In genomic region chr5:135485289-135485688, GRCm38 (mm10) we compare ENCODE assay signal across 28 mouse cellular contexts. TPM values are rescaled to one million over a fixed set of nuclear protein-coding genes. Genes with fewer than 3 reads are reported as not detected.
DNase-seq lines count a peak whose midpoint lies in the region; ATAC-seq lines count a peak whose summit lies in the region.
"Had no signal": no experiment of that assay in that cellular context is flagged by ENCODE, and none has a peak within 500 bp of the region (broad histone marks: within the 10 kb centered on the region; RNA-seq: fewer than 3 reads in every experiment).

No protein-coding gene starts in this region.

- no peaks in the 10 kb centered on the region for H3K27me3 ChIP-seq in hindbrain, embryonic 12.5 days
- no peaks in the 10 kb centered on the region for H3K27me3 ChIP-seq in hindbrain, embryonic 13.5 days
- H3K27me3 ChIP-seq in lung, embryonic 16.5 days (ENCODE audit: control insufficient read depth, insufficient read depth, low read depth, low read length), result no peaks in the 10 kb centered on the region
- H3K27me3 ChIP-seq: embryonic facial prominence, embryonic 15.5 days; forebrain, embryonic 12.5 days; hindbrain, embryonic 15.5 days; limb, embryonic 13.5 days; midbrain, embryonic 15.5 days; neural tube, embryonic 12.5 days had no signal

- no peak for ATAC-seq in hindbrain, embryonic 12.5 days (ENCODE audit: low FRiP score)
- ATAC-seq in hindbrain, embryonic 13.5 days (ENCODE audit: low FRiP score), result no peak
- no peak for ATAC-seq in lung, embryonic 16.5 days (ENCODE audit: low read depth)
- ATAC-seq: forebrain, postnatal 0 days; intestine, embryonic 16.5 days; midbrain, embryonic 15.5 days had no signal

- H3K36me3 ChIP-seq in hindbrain, embryonic 12.5 days, result peaks cover 12% of the 10 kb centered on the region; the same call in 1 of the 2 replicates
- H3K36me3 ChIP-seq in hindbrain, embryonic 13.5 days, result peaks cover 5% of the 10 kb centered on the region
- no peaks in the 10 kb centered on the region for H3K36me3 ChIP-seq in lung, embryonic 16.5 days (ENCODE audit: control insufficient read depth, insufficient read depth, low read length)
- H3K36me3 ChIP-seq: hindbrain, embryonic 15.5 days; midbrain, embryonic 15.5 days had no signal

- WGBS in hindbrain, embryonic 12.5 days, result 57% methylated on average over 3 of the region's 3 CpGs
- 50% methylated on average over 3 of the region's 3 CpGs for WGBS in hindbrain, embryonic 13.5 days
- WGBS in lung, embryonic 16.5 days, result 42% methylated on average over 3 of the region's 3 CpGs

- no peak overlapping the region for H3K9ac ChIP-seq in hindbrain, embryonic 12.5 days
- H3K9ac ChIP-seq in hindbrain, embryonic 13.5 days, result no peak overlapping the region
- H3K9ac ChIP-seq in lung, embryonic 16.5 days (ENCODE audit: low read length), result no peak overlapping the region
- H3K9ac ChIP-seq: embryonic facial prominence, embryonic 15.5 days; forebrain, embryonic 12.5 days; forebrain, postnatal 0 days; hindbrain, embryonic 15.5 days; limb, embryonic 13.5 days; midbrain, embryonic 15.5 days; neural tube, embryonic 12.5 days had no signal

- 0 out of 2 replicates have a peak, but pooled peaks cover 5% of the 10 kb centered on the region for H3K9me3 ChIP-seq in hindbrain, embryonic 12.5 days (replicated peaks)
- H3K9me3 ChIP-seq in hindbrain, embryonic 13.5 days, result no peaks in the 10 kb centered on the region
- H3K9me3 ChIP-seq in lung, embryonic 16.5 days (ENCODE audit: control insufficient read depth, low read length), result no peaks in the 10 kb centered on the region
- H3K9me3 ChIP-seq: embryonic facial prominence, embryonic 15.5 days; forebrain, embryonic 12.5 days; hindbrain, embryonic 15.5 days; limb, embryonic 13.5 days; midbrain, embryonic 15.5 days had no signal

- no peak overlapping the region for H3K4me3 ChIP-seq in hindbrain, embryonic 12.5 days
- H3K4me3 ChIP-seq in hindbrain, embryonic 13.5 days, result no peak overlapping the region
- H3K4me3 ChIP-seq in lung, embryonic 16.5 days (ENCODE audit: low read length), result no peak overlapping the region
- H3K4me3 ChIP-seq: embryonic facial prominence, embryonic 15.5 days; forebrain, embryonic 12.5 days; hindbrain, embryonic 15.5 days; limb, embryonic 13.5 days; midbrain, embryonic 10.5 days; midbrain, embryonic 15.5 days; neural tube, embryonic 12.5 days had no signal

- peak; percentile 22 for DNase-seq in embryo, embryonic 11 days
- DNase-seq in embryo, embryonic 9.5 days (ENCODE audit: extremely low spot score), result no peak
- DNase-seq in lung, postnatal 36 days, result peak; percentile 82
- no peak for DNase-seq in adrenal gland, postnatal 4 days (ENCODE audit: low spot score in 2 of 2)
- DNase-seq in kidney, postnatal 14 days, result no peak
- DNase-seq: adrenal gland, postnatal 10 days; cerebellum, adult 11 months; cerebellum, adult 9-10 months; cerebellum, postnatal 36 days; forebrain, postnatal 0 days; gastrocnemius, postnatal 14 days; heart, postnatal 14 days; kidney, adult 8-10 months; kidney, postnatal 25 days; right cerebral cortex, postnatal 4 days; thymus, postnatal 4 days had no signal

- no peak overlapping the region for H3K27ac ChIP-seq in hindbrain, embryonic 12.5 days
- no peak overlapping the region for H3K27ac ChIP-seq in hindbrain, embryonic 13.5 days
- peak overlapping the region; percentile 2; the same call in 1 of the 2 replicates for H3K27ac ChIP-seq in lung, embryonic 16.5 days (ENCODE audit: low read length)
- H3K27ac ChIP-seq: embryonic facial prominence, embryonic 15.5 days; forebrain, embryonic 12.5 days; hindbrain, embryonic 15.5 days; limb, embryonic 13.5 days; midbrain, embryonic 10.5 days; midbrain, embryonic 15.5 days; neural tube, embryonic 12.5 days had no signal

- 0 out of 2 replicates have a peak overlapping the region, but pooled peaks have one; percentile 1 for H3K4me2 ChIP-seq in hindbrain, embryonic 12.5 days (replicated peaks)
- no peak overlapping the region for H3K4me2 ChIP-seq in hindbrain, embryonic 13.5 days
- no peak overlapping the region for H3K4me2 ChIP-seq in lung, embryonic 16.5 days (ENCODE audit: low read depth, low read length)
- H3K4me2 ChIP-seq: embryonic facial prominence, embryonic 15.5 days; forebrain, embryonic 12.5 days; hindbrain, embryonic 15.5 days; limb, embryonic 13.5 days; liver, embryonic 11.5 days; midbrain, embryonic 15.5 days; neural tube, embryonic 12.5 days had no signal

- peaks cover 44% of the 10 kb centered on the region for H3K4me1 ChIP-seq in hindbrain, embryonic 12.5 days
- peaks cover 45% of the 10 kb centered on the region for H3K4me1 ChIP-seq in hindbrain, embryonic 13.5 days (replicated peaks)
- H3K4me1 ChIP-seq in lung, embryonic 16.5 days (replicated peaks; ENCODE audit: control insufficient read depth, insufficient read depth, low read length), result peaks cover 15% of the 10 kb centered on the region

RNA-seq across cellular contexts. Expression of gene Hip1, which starts 59.6 kb away (rescaled TPM):
- 67.8 and 68.0 TPM in 2 replicates for polyA plus RNA-seq in hindbrain, embryonic 12.5 days (2016; fragmentation: Nextera tagmentation; extraction: Ambion mirVana)
- 38.4 and 38.5 TPM in 2 replicates for polyA plus RNA-seq in hindbrain, embryonic 13.5 days (2015; fragmentation: Nextera tagmentation; extraction: Ambion mirVana)
- 33.7 and 35.1 TPM in 2 replicates for polyA plus RNA-seq in lung, embryonic 16.5 days (2015; fragmentation: Nextera tagmentation; extraction: Ambion mirVana)
- 10 to 100 TPM; 44.4 TPM for total RNA-seq in adrenal gland, postnatal 4 days (2021)

Comparison
In these comparisons a context has a peak if more than half of its experiments do, and no peak if none do; other contexts are left out.
1. DNase-seq: peak in embryo, embryonic 11 days (single experiment) and lung, postnatal 36 days (single experiment); none in embryo, embryonic 9.5 days (single experiment), adrenal gland, postnatal 4 days (0 of 2) and kidney, postnatal 14 days (single experiment).